Mouse (Mus musculus): ENCODE results near the gene Ttk.

DNA sequence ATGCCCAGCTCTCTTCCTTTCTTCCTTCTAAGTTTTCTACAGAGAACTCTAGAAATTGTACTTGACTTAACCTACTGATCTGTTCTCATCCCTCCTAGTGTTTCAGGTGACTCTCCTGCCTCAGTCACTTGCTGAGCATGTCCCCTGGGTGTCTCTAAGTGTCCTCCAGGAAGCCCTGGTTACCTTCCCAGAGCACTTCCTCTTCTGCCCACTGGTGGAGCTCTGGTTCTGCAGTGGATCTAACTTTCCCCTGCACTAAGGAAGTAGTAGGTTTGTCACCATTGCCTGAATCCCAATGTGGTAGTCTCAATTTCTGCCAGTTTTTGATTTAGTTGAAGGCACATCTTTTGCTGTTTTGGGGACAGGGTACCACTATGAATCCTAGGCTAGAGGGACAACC is 51.7 kb downstream of the Ttk start:
- no peak for TF ChIP-seq GATA1 (IDR thresholded peaks at IDR 0.05; ENCODE audit: low read length)
- no peak for TF ChIP-seq TAL1 (IDR thresholded peaks at IDR 0.05; ENCODE audit: low read length)

Data from erythroblast, embryonic 14.5 days (primary cell).